Mouse (Mus musculus) testis, adult 2 months (tissue): ENCODE measurements around the gene Sypl. TPM values are rescaled to one million over a fixed set of nuclear protein-coding genes. Genes with fewer than 3 reads are reported as not detected.

Source experiments
- H3K27ac ChIP-seq: fragments of 200-500 bp; 2 replicates; pipeline ENCODE4 v1.5.1; 2012; ENCODE audit warnings: low read depth, low read length; ENCODE audit not compliant: control insufficient read depth, insufficient read depth
- H3K27me3 ChIP-seq: fragments of 200-500 bp; 2 replicates; pipeline ENCODE4 v1.6.1; 2012; ENCODE audit warnings: mild to moderate bottlenecking, low read length, moderate library complexity; ENCODE audit not compliant: control insufficient read depth, insufficient read depth
- H3K36me3 ChIP-seq: fragments of 200-500 bp; 2 replicates; pipeline ENCODE4 v1.6.1; 2012; ENCODE audit warnings: mild to moderate bottlenecking, low read length; ENCODE audit not compliant: control insufficient read depth, insufficient read depth
- H3K4me1 ChIP-seq: fragments of 200-500 bp; 2 replicates; pipeline ENCODE4 v1.6.1; 2012; ENCODE audit warnings: low read length; ENCODE audit not compliant: control insufficient read depth, insufficient read depth
- H3K4me3 ChIP-seq: fragments of 200-500 bp; 2 replicates; pipeline ENCODE4 v1.5.1; 2012; ENCODE audit warnings: low read depth, mild to moderate bottlenecking, low read length, moderate library complexity, mixed read lengths; ENCODE audit not compliant: control insufficient read depth
- CTCF ChIP-seq: fragments of 200-500 bp; IDR thresholded peaks from 2 replicates; pipeline ENCODE4 v1.5.1; 2012; ENCODE audit warnings: low read depth, mild to moderate bottlenecking, inconsistent platforms, low read length, moderate library complexity; ENCODE audit not compliant: control insufficient read depth, insufficient read depth, insufficient replicate concordance
- POLR2A ChIP-seq: fragments of 200-500 bp; IDR thresholded peaks from 2 replicates; pipeline ENCODE4 v1.6.1; 2012; ENCODE audit warnings: low read depth, mild to moderate bottlenecking, inconsistent platforms, low read length, moderate library complexity; ENCODE audit not compliant: control insufficient read depth
- polyA plus RNA-seq: library from polyadenylated mRNA; depleted of rRNA; stranded (reverse); fragments of >200 nt; gene quantifications from 2 replicates; pipeline ENCODE4 v1.2.3, GENCODE M21; 2012

The Sypl gene
- polyA plus RNA-seq, 1 experiment, result 221 TPM

GRCm38 (mm10) chr12:32927231-32927835, 26.4 kb upstream of the Sypl start:
- Histone ChIP-seq H3K4me3 (no peak overlapping the region), H3K4me1 (no peaks in the 10 kb centered on the region), H3K36me3 (no peaks in the 10 kb centered on the region; the same call in 1 of the 2 replicates), H3K27ac (no peak overlapping the region), H3K27me3 (no peaks in the 10 kb centered on the region)
- TF ChIP-seq CTCF (no peak), POLR2A (no peak)

DNA sequence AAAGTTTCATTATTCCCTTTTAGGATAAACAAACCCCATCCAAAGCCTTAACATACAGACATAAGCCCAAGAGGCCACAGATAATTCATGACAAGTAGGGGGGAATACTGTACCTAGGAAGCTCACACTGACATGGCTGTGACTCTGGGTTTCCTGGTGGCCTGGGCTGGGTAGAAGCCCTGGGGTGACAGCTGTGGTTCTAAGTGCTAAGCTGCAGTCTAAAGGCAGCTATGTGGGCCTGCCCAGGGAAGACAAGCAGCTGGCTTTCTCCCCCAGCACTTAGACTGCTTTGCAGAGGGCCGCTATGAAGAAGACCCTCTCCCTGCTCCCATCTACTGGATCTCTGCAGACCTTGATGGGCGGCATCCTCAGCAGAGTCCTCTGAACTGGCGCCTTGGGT, 25.5 kb upstream of the Sypl start:
- Histone ChIP-seq H3K27ac (no peak overlapping the region), H3K27me3 (no peaks in the 10 kb centered on the region), H3K4me3 (no peak overlapping the region), H3K36me3 (no peaks in the 10 kb centered on the region; the same call in 1 of the 2 replicates), H3K4me1 (no peaks in the 10 kb centered on the region)
- TF ChIP-seq CTCF (no peak), POLR2A (no peak)

GRCm38 (mm10) chr12:32929831-32930513, 23.7 kb upstream of the Sypl start:
- H3K27ac ChIP-seq, result no peak overlapping the region

DNA sequence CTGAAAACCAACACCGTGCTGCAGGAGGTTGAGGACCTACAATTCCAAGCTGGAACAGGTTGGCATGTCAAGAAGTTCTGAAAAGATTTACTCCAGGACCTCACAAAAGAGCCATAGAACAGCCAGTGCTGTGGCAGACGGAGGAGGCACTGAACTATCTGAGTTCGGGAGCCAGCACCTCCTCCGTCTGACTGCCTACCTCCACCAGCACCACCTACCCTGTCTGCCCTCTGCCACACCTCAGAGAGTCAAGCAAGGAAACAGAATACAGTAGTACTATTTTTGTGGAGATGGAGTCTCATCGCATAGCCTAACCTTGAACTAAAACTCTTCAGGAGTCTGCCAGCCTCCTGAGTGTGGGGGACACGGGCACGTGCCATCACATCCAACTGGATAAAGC, 23.1 kb upstream of the Sypl start:
- Histone ChIP-seq H3K4me3 (no peak overlapping the region), H3K27ac (no peak overlapping the region), H3K27me3 (no peaks in the 10 kb centered on the region), H3K36me3 (no peaks in the 10 kb centered on the region; the same call in 1 of the 2 replicates), H3K4me1 (no peaks in the 10 kb centered on the region)
- TF ChIP-seq CTCF (no peak), POLR2A (no peak)

More at GRCm38 (mm10) chr12:32929831-32930513, 23.7 kb upstream of the Sypl start:
- TF ChIP-seq POLR2A (no peak), CTCF (no peak)
- Histone ChIP-seq H3K36me3 (no peaks in the 10 kb centered on the region; the same call in 1 of the 2 replicates), H3K27me3 (no peaks in the 10 kb centered on the region), H3K4me1 (no peaks in the 10 kb centered on the region), H3K4me3 (no peak overlapping the region)

- H3K4me1 ChIP-seq, result no peaks in the 10 kb centered on the region
- no peaks in the 10 kb centered on the region for H3K27me3 ChIP-seq
- no peaks in the 10 kb centered on the region; the same call in 1 of the 2 replicates for H3K36me3 ChIP-seq
- TF ChIP-seq CTCF (no peak), POLR2A (no peak)
- H3K27ac ChIP-seq, result no peak overlapping the region
- H3K4me3 ChIP-seq, result no peak overlapping the region
Observed at GRCm38 (mm10) chr12:32936246-32936946, 17.3 kb upstream of the Sypl start.

DNA sequence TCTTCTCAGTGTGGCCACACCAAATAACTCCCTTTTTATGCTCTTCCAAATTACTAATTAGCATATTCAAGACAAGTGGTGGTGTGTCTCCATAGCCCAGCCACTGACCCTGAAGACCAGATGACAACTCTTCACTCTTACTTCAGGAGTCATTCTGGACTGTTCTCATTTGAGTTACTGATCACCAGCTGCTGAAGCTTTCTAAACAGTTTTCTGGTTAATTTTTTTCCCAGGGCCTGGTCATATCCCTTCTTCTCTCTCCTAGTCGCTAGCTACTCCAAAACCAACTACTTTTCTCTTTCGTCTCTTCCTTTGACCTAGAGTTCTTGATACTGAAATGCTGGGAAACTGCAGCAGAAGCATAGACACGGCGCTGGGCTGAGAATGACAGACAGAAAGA, 12.6 kb upstream of the Sypl start:
- no peak overlapping the region for H3K27ac ChIP-seq
- no peaks in the 10 kb centered on the region for H3K4me1 ChIP-seq

DNA sequence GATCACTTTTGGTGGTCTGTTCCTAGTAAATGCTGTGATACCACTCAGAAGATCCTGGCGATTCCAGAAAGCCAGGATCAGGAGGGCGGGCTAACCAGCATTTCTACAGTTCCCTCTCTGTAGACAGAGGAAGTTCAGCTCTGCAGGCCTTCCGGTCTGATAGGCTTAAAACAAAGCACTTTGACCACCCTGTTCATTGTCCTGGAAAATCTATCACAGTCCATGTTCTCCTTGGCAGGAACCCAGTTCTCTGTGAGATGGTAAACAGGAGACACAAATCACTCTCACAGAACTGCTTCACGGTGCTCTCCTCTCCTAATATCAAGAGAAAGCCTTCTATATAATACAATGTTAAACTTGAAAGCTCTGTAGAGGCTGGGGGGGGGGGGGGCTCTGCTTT, 10.3 kb upstream of the Sypl start:
- Histone ChIP-seq H3K36me3 (no peaks in the 10 kb centered on the region; the same call in 1 of the 2 replicates), H3K27ac (no peak overlapping the region)

More for the DNA sequence above, 12.6 kb upstream of the Sypl start:
- TF ChIP-seq POLR2A, result no peak
- TF ChIP-seq CTCF, result no peak
- no peaks in the 10 kb centered on the region for H3K27me3 ChIP-seq
- no peak overlapping the region for H3K4me3 ChIP-seq
- H3K36me3 ChIP-seq, result no peaks in the 10 kb centered on the region

More for the DNA sequence above, 10.3 kb upstream of the Sypl start:
- H3K27me3 ChIP-seq, result no peaks in the 10 kb centered on the region
- no peak overlapping the region for H3K4me3 ChIP-seq
- TF ChIP-seq POLR2A, result no peak
- no peak for TF ChIP-seq CTCF
- no peaks in the 10 kb centered on the region for H3K4me1 ChIP-seq
